Mouse (Mus musculus) adrenal gland, adult 10 weeks (tissue): ENCODE results near the gene Tmed1. TPM values are rescaled to one million over a fixed set of nuclear protein-coding genes. Genes with fewer than 3 reads are reported as not detected.

ENCODE experiments used
- polyA plus RNA-seq: library from polyadenylated mRNA; stranded (reverse); fragments of 350-450 nt; fragmentation: Illumina TruSeq; extraction: RNeasy Lipid Tissue Mini Kit (QIAGEN cat#74804); gene quantifications from one replicate; pipeline ENCODE4 v1.2.3, GENCODE M21; 2014; ENCODE audit warnings: low read depth, low replicate concordance

Tmed1 gene
- 2.9 TPM for polyA plus RNA-seq

GRCm38 (mm10) chr9:21509772-21510688 lies at the start of gene Tmed1:
Gene Tmed1, minus strand, starts transcription at chr9:21510252.

GRCm38 (mm10) chr9:21546789-21547074 lies 36.7 kb upstream of the Tmed1 start, which contains the start of gene Carm1:
Gene Carm1, plus strand, starts transcription at chr9:21546894.

GRCm38 (mm10) chr9:21525937-21526633 lies 16.0 kb upstream of the Tmed1 start, which contains the start of gene AB124611:
Gene AB124611, plus strand, starts transcription at chr9:21526176.

Other genes starting within 250 kb of the Tmed1 start
- gene Atg4d, start 245.0 kb downstream of the Tmed1 start, polyA plus RNA-seq: 1.5 TPM
- 5.5 TPM for gene Kri1, start 222.3 kb downstream of the Tmed1 start, polyA plus RNA-seq
- gene Cdkn2d, start 218.8 kb downstream of the Tmed1 start, polyA plus RNA-seq: 7.1 TPM
- not detected for gene Ap1m2, start 197.9 kb downstream of the Tmed1 start, polyA plus RNA-seq
- 23.9 TPM for gene Slc44a2, start 189.6 kb downstream of the Tmed1 start, polyA plus RNA-seq
- 20.9 TPM for gene Ilf3, start 142.4 kb downstream of the Tmed1 start, polyA plus RNA-seq
- not detected for gene Qtrt1, start 98.4 kb downstream of the Tmed1 start, polyA plus RNA-seq
- 22.1 TPM for gene Dnm2, start 85.3 kb downstream of the Tmed1 start, polyA plus RNA-seq
- 1.0 TPM for gene AB124611, start 15.9 kb upstream of the Tmed1 start, polyA plus RNA-seq
- gene Carm1, start 36.6 kb upstream of the Tmed1 start, polyA plus RNA-seq: 4.1 TPM
- 78.3 TPM for gene Timm29, start 82.5 kb upstream of the Tmed1 start, polyA plus RNA-seq
- gene Yipf2, start 82.6 kb upstream of the Tmed1 start, polyA plus RNA-seq: 9.4 TPM
- 5.7 TPM for gene Smarca4, start 105.9 kb upstream of the Tmed1 start, polyA plus RNA-seq
- 37.2 TPM for gene Ldlr, start 213.2 kb upstream of the Tmed1 start, polyA plus RNA-seq